Mouse (Mus musculus) neural tube, embryonic 10.5 days (tissue): Measurements from ENCODE around the gene Mgea5.

Source experiments
- DNase-seq: peaks from one replicate; pipeline ENCODE4 v3.0.0-alpha.2; 2017; ENCODE audit warnings: low spot score; ENCODE audit errors: extremely low spot score

The Mgea5 gene

DNA sequence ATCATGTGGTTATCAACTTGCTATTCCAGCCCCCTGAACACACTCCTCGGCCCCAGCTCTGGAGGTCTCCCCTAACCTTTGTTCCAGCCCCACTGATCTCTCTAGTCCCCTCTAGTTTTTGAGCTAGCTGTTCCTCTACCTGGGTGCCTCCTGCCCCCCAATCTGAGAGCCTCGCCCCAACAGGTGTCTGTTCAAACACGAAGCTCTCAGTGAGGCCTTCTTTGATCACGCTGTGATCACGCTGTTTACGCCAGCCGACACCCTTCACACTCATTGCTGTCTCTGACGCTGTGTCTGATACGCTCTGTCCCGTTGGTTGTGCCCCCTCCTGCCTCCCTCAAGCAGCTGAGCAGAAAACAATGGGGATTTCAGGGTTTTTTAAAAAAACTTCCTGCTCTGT is 50.1 kb downstream of the Mgea5 start:
- no peak for DNase-seq

DNA sequence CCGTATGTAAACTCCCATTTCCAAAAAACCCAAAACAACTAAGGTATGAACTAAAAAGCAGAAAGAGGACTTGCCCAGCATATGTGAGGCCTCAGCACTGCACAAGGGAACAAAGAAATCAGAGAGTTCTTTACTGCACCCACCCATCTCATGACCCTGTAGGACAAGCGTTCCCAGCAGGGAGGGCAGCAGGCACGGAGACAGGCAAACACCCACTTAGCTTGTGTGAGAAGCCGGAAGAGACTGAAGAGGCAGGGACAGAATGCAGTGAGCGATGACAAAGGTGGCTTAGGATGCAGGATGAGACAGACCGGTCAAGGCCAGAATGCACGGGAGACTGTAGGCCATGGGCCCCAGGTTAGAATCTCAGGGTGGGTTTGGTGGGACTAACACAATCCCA is 52.0 kb downstream of the Mgea5 start:
- DNase-seq, result no peak

DNA sequence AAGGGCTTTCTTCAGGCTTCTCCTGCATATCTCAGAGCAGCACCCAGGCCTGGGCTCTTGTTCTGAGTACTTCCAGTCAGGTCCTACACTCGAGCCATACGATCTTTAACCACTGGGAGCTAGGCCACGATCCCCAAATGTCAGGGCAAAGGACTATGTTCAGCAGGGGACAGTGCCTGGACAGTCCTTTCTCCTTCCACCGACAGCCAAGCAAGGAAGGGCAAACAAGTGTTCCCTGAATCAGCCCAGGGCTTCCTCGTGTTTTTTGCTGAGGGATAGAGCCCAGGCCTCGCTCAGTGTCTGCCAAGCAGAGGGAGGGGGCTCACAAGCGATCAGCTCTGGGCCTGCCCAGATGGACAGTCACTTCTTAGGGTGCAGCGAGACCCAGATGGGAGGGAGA is 53.6 kb downstream of the Mgea5 start:
- no peak for DNase-seq

DNA sequence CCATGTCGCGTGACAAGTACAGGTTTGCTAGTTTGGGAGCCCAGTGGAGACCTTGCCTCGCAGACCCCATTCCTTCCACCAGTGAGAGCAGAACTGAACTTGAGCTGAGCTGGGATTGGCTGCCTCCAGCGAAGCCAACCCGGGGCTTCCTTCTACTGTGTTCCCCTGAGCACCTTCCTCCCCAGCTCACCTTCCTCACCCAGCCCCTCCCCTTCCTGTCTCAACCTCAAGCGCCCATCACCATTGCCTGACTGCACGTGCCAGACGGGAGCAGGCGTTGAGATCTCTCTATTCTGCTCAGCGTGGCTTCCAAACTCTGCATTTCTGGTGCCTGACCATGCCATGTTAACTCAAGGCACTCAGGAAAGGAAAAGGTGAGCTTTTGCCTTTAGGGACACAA is 56.4 kb downstream of the Mgea5 start:
- no peak for DNase-seq

DNA sequence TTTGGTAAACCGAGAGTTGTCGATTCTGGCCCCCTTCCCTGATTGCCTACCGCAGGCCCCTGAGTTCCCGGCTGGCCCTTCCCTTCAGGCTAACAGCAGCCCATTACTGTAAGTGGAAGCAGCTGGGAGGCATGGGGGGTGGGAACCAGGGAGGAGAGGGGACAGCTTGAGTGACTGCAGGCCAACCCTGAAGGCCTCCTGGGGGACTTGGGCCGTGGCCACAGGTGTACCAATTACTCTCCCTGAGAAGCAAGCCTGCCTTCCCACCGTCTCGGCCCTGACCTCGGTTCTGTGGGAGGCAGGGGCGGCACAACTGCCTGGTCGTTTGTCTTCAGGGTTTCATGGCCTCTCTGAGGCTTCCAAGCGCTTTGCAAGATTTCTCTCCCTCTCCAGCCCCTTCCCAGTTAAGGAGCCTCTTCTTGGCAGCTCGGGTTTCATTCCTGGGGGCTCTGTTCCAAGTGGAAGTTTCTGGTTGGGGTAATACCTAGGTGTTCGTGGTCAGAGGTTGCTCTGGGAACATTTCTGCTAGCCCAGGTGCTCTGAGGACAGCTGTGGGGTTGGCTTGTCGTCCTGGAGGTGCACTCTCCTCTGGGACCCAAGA is 57.9 kb downstream of the Mgea5 start:
- no peak for DNase-seq

DNA sequence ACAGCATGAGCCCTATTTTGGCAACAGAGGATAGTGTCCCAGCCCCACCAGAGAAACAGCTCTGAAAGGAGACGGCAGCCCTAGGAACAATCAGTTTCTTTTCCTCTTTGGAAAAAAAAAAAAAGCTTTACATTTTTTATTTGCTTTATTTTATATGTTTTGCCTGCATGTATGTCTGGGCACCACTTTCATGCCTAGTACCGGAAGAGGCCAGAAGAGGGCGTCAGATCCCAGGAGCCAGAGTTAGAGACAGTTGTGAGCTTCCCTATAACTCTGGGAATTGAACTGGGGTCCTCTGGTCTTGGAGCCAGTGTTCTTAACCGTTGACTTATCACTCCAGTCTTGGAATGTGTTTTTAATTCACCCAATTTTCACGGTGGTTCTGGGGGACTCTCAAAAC is 61.4 kb downstream of the Mgea5 start:
- DNase-seq, result no peak

DNA sequence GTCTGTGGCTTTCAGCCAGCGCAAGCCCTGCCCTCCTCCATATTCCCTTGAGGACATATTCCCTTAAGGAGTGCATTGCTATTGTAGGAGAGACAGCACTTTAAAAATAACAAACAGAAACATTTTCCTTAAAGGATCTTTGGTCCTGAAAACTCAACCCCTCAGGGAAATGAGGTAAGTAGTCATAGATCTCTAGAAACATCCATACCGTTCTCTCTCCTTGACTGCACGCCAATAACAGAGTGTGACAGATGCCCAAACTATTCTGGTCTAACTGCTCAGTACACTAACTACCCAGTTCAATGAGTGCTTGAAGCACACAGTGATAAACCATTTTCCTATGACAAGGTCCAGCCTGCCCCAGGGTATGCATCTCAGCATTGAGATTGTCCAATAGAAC is 65.4 kb downstream of the Mgea5 start:
- no peak for DNase-seq

DNA sequence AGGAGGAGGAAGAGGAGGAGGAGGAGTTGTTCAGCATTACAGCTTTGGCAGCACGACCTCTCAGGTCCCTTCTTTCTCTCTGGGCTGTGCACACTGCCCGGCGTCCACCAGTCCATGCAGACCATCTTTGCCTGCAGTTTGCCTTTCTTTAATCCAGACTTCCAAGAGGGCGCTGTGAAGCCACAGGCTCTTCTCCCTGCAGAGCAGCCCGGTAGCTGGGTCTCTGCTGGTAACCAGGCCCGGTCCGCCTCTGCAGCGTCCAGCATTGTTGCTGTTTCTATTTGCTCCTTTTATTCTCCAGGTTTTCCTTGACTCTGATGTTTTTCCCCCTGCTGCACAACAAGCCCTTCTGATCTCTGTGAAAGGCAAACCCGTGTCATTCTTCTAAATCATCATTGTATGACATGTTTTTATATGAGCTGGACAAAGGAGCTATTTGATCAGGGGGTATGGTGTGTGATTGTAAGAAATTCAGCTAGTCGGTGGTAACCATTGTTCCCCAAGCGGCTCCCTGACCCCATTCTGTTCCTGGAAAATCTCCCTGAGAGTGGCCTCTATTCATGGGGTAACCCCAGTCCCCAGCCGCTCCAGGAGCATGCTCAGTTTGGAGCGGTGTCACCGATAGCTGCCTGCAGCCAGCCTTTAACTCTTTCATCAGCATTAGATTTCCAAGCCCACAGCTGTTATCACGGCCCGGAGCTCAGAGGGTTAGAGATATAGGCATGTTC is 66.0 kb downstream of the Mgea5 start:
- DNase-seq, result peak; percentile 55

DNA sequence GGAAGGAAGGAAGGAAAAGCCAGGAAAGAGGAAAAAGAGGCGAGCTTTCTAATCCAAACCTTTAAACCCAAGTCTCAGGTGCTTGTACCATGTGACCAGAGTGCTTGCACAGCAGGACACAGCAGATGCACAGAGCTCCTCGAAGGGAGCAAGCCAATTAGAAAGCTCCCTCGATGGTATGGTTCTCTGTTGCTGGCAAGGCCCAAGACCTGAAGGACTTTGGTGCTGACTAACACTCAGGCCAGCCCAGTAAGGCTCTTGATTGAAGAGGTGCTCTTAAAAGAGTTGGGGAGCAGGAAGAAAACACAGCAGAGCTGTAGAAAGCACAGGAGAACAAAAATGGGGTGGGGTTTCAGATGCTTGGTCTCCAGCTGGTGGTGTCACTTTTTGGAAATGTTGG is 74.9 kb downstream of the Mgea5 start:
- DNase-seq, result no peak
